Mouse (Mus musculus): Measurements from ENCODE around the gene AL731706.1. TPM values are rescaled to one million over a fixed set of nuclear protein-coding genes. Genes with fewer than 3 reads are reported as not detected.
"Not testable (repeated sequence)": the region's sequence is repeated elsewhere in the genome, so short reads cannot be mapped to it uniquely, and the experiment has no call there.

The AL731706.1 gene
- 1 to 10 TPM; 5.9 to 9.0 TPM for total RNA-seq (2021)

DNA sequence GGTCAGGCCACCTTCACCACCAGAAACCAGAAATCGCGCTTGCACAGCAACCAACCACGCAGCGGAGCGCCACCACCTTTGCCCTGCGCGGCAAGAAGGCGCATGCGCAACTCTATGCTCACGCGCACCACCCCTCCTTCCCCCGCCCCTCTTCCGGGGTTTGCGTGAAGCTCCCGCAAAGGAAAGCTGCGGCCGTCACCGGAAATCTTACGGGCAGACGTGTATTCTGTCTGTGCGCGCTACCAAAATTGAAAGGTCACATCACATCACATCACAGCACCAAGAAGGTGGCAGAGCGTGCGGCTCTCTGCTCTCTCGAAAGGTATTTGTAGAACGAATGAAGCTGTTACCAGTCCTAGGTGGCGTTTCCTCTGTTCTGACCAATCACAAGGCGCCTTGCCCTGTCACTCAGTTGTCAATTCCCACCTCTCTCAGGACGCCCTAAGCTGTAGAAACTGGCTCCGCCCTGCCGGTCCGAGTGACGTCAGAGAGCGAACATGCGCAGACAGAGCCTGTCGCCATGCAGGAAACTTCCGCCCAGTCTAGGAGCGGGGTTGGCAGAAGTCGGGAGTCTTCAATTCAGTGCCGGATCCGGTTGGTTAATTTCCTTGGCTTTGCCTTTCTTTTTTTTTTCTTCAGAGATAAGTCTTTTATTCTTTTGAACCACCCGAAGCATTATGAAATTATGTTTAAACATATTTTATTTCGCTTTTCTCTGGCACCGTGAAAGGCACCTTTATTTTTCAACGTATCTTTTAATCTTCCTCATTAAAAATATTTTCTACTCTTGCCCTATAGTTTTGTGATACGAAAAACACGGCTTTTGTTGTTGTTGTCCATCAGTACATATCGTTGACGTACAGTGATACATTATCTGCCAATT lies at the start of gene AL731706.1, which contains the start of the genes Slx4ip and Mkks:
Gene AL731706.1 (minus strand): TSS at position 322 of the 883 bp plus-strand sequence.
Gene Slx4ip (plus strand): TSS at position 151 of the 883 bp plus-strand sequence.
Gene Mkks (minus strand): TSS at position 322 of the 883 bp plus-strand sequence.
- intact Hi-C loops (cut with DNase I) = no loop called here
- DNase-seq (ENCODE audit: low spot score in 2 of 2) = peak; percentile 99 to 100

DNA sequence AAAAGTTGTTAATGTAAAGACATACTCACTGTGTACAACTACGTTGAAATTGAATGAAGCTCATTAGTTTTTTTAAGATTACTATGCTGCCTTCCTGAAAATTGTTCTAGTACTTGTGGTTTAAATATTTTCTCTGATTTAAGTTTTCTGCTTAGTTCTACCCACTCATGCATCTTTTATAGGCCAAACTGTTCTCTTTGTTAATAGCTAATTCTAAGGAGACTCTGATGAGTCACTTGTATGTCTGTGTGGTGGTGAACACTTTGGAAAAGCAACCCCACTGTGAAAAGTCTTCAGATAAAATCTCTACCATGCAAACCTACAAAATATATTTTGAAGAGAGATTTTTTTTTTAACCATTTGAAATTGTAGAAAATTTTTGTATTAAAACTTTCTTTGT lies 47.1 kb upstream of the AL731706.1 start:
- intact Hi-C loops (cut with DNase I) = no loop called here
- no peak for DNase-seq (ENCODE audit: low spot score in 2 of 2)

DNA sequence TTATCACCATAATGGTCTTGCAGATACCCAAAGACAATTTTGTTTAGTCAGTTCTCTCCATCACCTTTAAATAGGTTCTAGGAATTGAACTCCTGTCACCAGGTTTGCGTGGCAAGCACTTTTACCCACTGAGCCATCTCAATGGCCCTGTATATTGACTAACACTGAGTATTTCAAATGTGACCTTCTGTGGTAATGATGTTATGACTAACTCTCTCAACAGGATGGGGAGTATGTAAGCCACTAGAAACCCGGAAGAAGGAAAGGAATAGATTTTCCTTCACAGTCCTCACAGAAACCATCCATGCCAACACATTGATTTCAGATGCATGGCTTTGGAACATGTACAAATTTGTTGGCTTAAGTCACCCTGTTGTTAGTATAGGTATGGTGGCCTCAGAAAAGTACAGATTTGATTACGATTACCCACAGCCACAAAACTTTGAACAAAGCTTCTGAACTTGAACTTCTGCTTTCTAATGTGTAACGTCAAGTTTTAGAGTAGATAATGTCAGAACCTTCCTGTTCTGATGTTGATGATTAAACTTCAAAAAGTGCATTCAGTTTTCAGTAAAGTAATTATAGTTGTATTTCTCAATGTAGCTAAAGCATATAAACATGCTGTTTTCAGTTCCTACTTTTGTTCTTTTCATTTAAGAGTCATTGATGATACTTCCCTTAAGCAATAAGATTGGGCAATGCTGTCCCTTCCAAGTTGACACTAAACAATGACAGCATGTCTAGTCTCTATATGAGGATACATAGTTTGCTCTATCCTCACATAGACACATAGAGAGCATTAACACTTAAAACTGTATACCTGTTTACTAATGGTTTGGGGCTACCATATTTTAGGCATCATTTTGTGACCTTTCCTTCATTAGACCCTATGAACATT lies 45.5 kb upstream of the AL731706.1 start:
- DNase-seq (ENCODE audit: low spot score in 2 of 2) = no peak
- intact Hi-C loops (cut with DNase I) = no loop called here

GRCm38 (mm10) chr2:136921003-136921408 lies 29.8 kb upstream of the AL731706.1 start:
- DNase-seq (ENCODE audit: low spot score in 2 of 2) = peak; percentile 42 to 67
- intact Hi-C loops (cut with DNase I) = no loop called here

DNA sequence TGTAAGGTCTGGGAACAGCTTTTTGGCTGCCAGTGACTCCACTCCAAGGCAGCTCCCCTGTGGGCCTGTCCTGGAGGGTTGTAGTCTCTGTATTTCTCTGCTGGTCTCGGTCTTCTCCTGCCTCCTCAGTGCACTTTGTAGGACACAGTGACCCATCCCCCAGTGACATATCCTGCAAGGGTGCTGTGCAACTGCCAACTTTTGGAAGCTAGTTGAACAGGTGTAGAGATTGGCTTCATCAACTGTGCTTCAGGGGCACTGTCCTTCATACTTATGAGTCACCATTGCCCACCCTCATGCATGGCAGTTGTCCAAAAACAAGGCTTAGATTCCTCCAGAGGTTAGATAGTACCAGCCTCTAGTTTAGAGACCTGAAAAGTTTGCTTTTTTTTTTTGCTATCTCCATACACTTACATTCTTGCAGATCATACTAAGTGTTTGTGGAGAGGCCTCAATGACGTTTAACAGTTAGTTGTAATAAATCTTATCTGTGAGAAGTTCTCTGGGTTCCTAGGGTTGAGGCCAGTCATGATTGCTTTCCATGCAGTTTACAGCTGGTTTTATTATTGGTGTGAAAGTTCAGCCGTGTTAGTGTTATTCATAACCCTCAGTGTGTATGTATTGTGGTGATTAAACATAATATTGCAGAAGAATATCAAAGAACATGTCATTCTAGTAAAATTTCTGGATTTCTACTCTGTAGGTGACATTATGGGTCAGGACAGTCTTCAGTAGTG lies 29.2 kb upstream of the AL731706.1 start:
- DNase-seq (ENCODE audit: low spot score in 2 of 2) = no peak
- intact Hi-C loops (cut with DNase I) = no loop called here

- intact Hi-C loops (cut with DNase I) = loop anchor here (10.0 kb wide), 1 partner anchor 195 kb away; the partner anchor contains the start of gene Jag1
- DNase-seq (ENCODE audit: low spot score in 2 of 2) = peak in 1 of 2 experiments; percentile 51
Measured at GRCm38 (mm10) chr2:136919433-136919832, 28.2 kb upstream of the AL731706.1 start.

- DNase-seq (ENCODE audit: low spot score in 2 of 2) = peak in 1 of 2 experiments; percentile 40
- intact Hi-C loops (cut with DNase I) = loop anchor here (1.0 to 10.0 kb wide), 3 partner anchors 200 to 1028 kb away; partner anchors contain the start of gene Jag1
Measured at GRCm38 (mm10) chr2:136914334-136914902, 23.2 kb upstream of the AL731706.1 start.

DNA sequence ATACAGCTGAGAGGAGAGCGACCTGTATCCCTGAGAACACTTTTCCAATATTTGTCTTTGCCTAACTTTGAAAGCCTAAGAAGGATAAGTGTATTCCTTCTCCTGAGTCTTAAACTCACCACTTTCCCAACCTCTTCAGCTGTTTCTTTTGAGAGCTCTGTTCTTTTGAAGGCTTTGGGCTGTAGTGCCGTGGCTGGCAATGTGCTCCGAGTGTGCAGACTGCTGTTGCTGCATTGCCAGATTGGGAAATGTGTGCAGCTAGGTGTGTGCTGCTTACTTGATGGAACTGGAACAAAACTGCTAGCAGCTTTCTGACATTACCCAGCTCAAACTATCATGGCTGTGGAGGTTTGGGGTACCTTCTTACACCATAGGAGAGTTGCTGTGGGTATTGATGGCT lies 21.8 kb upstream of the AL731706.1 start:
- intact Hi-C loops (cut with DNase I) = loop anchor here (10.0 kb wide), 1 partner anchor 202 kb away; the partner anchor contains the start of gene Jag1
- DNase-seq (ENCODE audit: low spot score in 2 of 2) = no peak

- DNase-seq (ENCODE audit: low spot score in 2 of 2) = no peak
- intact Hi-C loops (cut with DNase I) = loop anchor here (10.0 kb wide), 1 partner anchor 203 kb away; the partner anchor contains the start of gene Jag1
Measured at GRCm38 (mm10) chr2:136911958-136912411, 20.8 kb upstream of the AL731706.1 start.

- no peak for DNase-seq (ENCODE audit: low spot score in 2 of 2)
- intact Hi-C loops (cut with DNase I) = no loop called here
Measured at GRCm38 (mm10) chr2:136909298-136909697, 18.1 kb upstream of the AL731706.1 start.

GRCm38 (mm10) chr2:136908596-136908995 lies 17.4 kb upstream of the AL731706.1 start:
- no peak for DNase-seq (ENCODE audit: low spot score in 2 of 2)
- intact Hi-C loops (cut with DNase I) = no loop called here

DNA sequence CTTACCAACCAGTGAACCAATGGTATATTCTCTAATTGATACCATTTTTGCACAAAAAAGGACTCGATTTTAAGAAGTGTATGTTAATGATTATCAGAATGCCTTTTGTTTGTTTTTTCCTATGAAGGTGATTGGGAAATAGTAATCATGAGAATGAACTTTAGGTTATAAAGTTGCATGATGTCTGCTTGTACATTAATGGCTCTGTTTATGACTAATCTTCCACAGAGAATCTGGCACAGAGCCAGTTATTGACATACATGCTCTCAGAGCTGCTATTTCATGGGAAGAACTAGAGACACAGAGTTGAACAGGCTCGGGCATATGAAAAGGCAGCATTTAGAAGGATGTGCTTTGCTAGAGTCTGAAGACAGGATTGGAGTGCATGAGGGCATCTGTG lies 4.9 kb upstream of the AL731706.1 start:
- no peak for DNase-seq (ENCODE audit: low spot score in 2 of 2)
- intact Hi-C loops (cut with DNase I) = no loop called here

- intact Hi-C loops (cut with DNase I) = no loop called here
Measured at GRCm38 (mm10) chr2:136894494-136894893, 3.3 kb upstream of the AL731706.1 start.

DNA sequence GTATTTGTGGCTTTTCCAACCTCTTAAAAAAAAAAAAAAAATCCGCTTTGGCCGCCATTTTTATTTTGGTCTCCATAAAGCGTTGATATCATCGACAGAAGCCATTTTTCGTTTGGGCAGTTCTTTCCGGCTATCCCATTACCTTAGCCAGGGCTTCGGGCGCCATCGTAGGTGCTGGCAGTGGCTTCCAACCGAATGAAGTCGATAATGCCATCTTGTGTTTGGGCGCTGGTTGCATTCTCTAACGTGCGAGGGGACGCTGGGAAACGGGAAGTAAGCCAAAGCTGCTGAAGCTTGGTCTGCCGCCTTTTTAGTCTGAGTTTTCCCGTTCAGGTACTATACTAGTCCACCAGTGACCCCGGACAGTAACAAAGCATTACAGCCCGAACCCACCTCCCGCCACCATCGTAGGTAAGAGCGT lies 772 bp upstream of the AL731706.1 start:
- DNase-seq (ENCODE audit: low spot score in 2 of 2) = peak; percentile 97 to 99
- intact Hi-C loops (cut with DNase I) = no loop called here

More at GRCm38 (mm10) chr2:136894494-136894893, 3.3 kb upstream of the AL731706.1 start:
- no peak for DNase-seq (ENCODE audit: low spot score in 2 of 2)

DNA sequence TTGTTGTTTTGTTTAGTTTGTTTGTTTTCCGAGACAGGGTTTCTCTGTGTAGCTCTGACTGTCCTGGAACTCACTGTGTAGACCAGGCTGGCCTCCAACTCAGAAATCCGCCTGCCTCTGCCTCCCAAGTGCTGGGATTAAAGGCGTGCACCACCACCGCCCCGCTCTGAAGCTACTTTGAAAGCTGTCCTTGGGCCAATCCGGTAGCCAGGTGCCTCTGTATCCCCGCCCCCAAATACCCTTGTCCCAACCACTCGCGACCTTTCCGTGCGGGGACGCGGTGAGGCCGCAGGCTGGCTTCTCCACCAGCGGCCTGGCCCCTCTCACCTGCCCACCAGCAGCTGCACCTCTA lies 497 bp downstream of the AL731706.1 start:
- intact Hi-C loops (cut with DNase I); DNase-seq (ENCODE audit: low spot score in 2 of 2): not testable (repeated sequence)

- intact Hi-C loops (cut with DNase I) = loop anchor here (5.0 to 10.0 kb wide), 4 partner anchors 102 to 922 kb away; no protein-coding TSS in a partner anchor
- peak; percentile 45 to 66 for DNase-seq (ENCODE audit: low spot score in 2 of 2)
Measured at GRCm38 (mm10) chr2:136886846-136887245, 4.3 kb downstream of the AL731706.1 start.

DNA sequence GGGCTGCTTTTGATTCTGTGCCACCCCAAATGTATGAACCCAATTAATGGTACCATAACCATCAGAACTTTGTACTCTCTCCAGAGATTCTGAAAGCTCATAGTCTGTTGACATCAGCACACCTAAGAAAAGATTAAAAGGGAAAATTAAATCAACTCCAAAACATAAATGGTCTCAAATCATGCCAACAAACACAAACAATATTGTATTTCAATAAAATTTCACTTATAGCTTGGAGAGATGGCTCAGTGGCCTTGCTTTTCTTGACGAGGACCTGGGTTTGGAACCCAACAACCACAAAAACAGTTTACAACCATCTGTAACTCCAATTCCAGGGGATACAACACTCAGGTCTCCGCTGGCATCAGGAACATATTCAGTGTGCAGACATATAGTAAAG lies 5.6 kb downstream of the AL731706.1 start, which contains the start of gene AL731706.2:
Gene AL731706.2 (minus strand): TSS at position 101 of the 400 bp plus-strand sequence.
- intact Hi-C loops (cut with DNase I) = loop anchor here (5.0 to 10.0 kb wide), 4 partner anchors 101 to 921 kb away; no protein-coding TSS in a partner anchor
- DNase-seq (ENCODE audit: low spot score in 2 of 2) = no peak

All from left cerebral cortex, postnatal 25 days (tissue).